Mouse (Mus musculus): ENCODE results near the gene Morn2.
"Not testable (repeated sequence)": the region's sequence is repeated elsewhere in the genome, so short reads cannot be mapped to it uniquely, and the experiment has no call there.

Gene Morn2

GRCm38 (mm10) chr17:80290074-80290657 is at the start of gene Morn2, which contains the start of gene Dhx57:
Gene Morn2, plus strand, starts transcription at chr17:80290203.
Gene Dhx57, minus strand, starts transcription at chr17:80290476.
- DNase-seq: peak; percentile 98

- no peak for DNase-seq
These were observed 48.4 kb upstream of the Morn2 start for GRCm38 (mm10) chr17:80241594-80241993.

- DNase-seq: no peak
These were observed 46.9 kb upstream of the Morn2 start for GRCm38 (mm10) chr17:80243116-80243515.

- no peak for DNase-seq
These were observed 37.1 kb upstream of the Morn2 start for GRCm38 (mm10) chr17:80252757-80253525.

- DNase-seq: no peak
These were observed 35.6 kb upstream of the Morn2 start for GRCm38 (mm10) chr17:80254421-80254820.

- peak; percentile 38 for DNase-seq
These were observed 34.8 kb upstream of the Morn2 start for GRCm38 (mm10) chr17:80255208-80255607.

- DNase-seq: no peak
These were observed 22.9 kb upstream of the Morn2 start for GRCm38 (mm10) chr17:80267065-80267464.

- no peak for DNase-seq
These were observed 21.9 kb upstream of the Morn2 start for GRCm38 (mm10) chr17:80268151-80268550.

- not testable (repeated sequence) for DNase-seq
These were observed 19.4 kb upstream of the Morn2 start for GRCm38 (mm10) chr17:80270622-80271021.

GRCm38 (mm10) chr17:80278255-80278654 is 11.7 kb upstream of the Morn2 start:
- no peak for DNase-seq

GRCm38 (mm10) chr17:80279340-80280070 is 10.5 kb upstream of the Morn2 start:
- DNase-seq: no peak

GRCm38 (mm10) chr17:80284446-80284845 is 5.6 kb upstream of the Morn2 start:
- no peak for DNase-seq

- DNase-seq: no peak
These were observed 2.0 kb upstream of the Morn2 start for GRCm38 (mm10) chr17:80288012-80288411.

GRCm38 (mm10) chr17:80289280-80290073 is 526 bp upstream of the Morn2 start:
- no peak for DNase-seq

GRCm38 (mm10) chr17:80291148-80291547 is 1.1 kb downstream of the Morn2 start:
- DNase-seq: peak; percentile 68

GRCm38 (mm10) chr17:80295258-80295657 is 5.3 kb downstream of the Morn2 start:
- DNase-seq: no peak

- DNase-seq: no peak
These were observed 8.8 kb downstream of the Morn2 start for GRCm38 (mm10) chr17:80298844-80299243.

- DNase-seq: no peak
These were observed 17.2 kb downstream of the Morn2 start, which contains the start of gene Arhgef33 for GRCm38 (mm10) chr17:80307251-80307650. Gene Arhgef33, plus strand, starts transcription at chr17:80307407.

- no peak for DNase-seq
These were observed 21.8 kb downstream of the Morn2 start for GRCm38 (mm10) chr17:80311761-80312160.

GRCm38 (mm10) chr17:80312405-80312804 is 22.4 kb downstream of the Morn2 start:
- no peak for DNase-seq

GRCm38 (mm10) chr17:80322228-80322627 is 32.2 kb downstream of the Morn2 start:
- no peak for DNase-seq

GRCm38 (mm10) chr17:80323015-80323414 is 33.0 kb downstream of the Morn2 start:
- no peak for DNase-seq

- no peak for DNase-seq
These were observed 33.7 kb downstream of the Morn2 start for GRCm38 (mm10) chr17:80323658-80324057.

Measured in kidney, adult 9 months (tissue).